Mouse (Mus musculus) liver, adult (tissue): ENCODE results near the gene Ugt8a.

Experiments
- GATA4 ChIP-seq: IDR thresholded peaks from 2 replicates; pipeline ENCODE4 v1.6.1; 2014; ENCODE audit warnings: mild to moderate bottlenecking, low read length; ENCODE audit not compliant: insufficient replicate concordance

Gene Ugt8a

GRCm38 (mm10) chr3:125898976-125899375 lies 39.4 kb downstream of the Ugt8a start:
- no peak for TF ChIP-seq GATA4

DNA sequence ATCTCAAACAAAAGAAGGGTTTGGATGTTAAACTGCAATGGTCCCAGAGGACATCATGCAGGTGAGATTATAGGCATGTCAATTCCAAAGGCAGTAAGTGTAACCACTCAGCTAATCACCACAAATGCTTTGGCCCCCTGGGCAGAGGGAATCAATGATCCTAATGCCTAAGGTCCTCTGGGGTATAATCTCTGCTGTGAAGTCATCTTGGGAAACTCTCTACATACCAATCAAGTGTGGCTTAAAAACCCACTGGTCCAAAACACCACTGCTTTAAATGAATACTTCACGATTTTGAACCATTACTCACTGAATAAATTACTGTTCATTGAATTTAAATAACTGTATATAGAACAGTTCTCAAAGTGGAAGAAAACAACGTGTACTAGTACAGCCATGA lies 51.3 kb downstream of the Ugt8a start:
- no peak for TF ChIP-seq GATA4

GRCm38 (mm10) chr3:125884879-125885278 lies 53.5 kb downstream of the Ugt8a start:
- no peak for TF ChIP-seq GATA4

DNA sequence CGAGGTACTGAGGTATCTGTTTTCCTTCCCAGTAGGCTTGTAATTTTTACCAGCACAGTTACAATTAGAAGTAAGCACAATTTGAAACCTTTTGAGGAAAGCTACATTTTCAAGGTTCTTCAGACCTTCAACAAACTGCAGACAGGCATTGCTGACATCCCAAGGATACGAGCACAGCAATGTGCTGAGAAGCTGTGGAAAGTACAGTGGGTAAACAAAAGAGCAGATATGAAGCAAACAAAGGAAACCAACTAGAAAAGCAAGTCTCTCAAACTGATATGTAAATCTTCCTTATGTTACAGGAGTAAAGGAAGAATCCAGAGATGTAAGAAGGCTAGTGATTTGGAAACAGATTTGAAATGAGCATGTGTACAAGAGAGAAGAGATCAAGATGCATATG lies 54.0 kb downstream of the Ugt8a start:
- TF ChIP-seq GATA4, result no peak

DNA sequence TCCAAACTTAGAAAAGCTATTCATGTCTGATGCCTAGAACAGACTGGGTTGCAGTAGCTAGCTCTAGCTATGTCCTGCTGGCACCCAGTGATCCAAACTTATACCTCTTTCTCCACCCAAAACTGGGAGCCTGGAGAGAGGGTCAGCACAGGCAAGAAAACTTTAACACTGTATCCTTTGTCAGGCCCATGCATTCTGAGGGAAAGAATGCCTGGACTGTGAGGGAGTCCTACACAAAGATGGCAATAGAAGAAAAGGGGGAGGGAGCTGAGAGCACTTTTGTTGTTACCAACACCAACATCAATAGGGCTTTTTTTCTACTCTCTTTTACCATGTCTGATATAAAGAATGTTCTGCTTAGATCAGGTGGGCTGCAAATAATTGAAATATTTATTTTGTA lies 55.4 kb downstream of the Ugt8a start:
- no peak for TF ChIP-seq GATA4

GRCm38 (mm10) chr3:125881835-125882234 lies 56.6 kb downstream of the Ugt8a start:
- no peak for TF ChIP-seq GATA4

DNA sequence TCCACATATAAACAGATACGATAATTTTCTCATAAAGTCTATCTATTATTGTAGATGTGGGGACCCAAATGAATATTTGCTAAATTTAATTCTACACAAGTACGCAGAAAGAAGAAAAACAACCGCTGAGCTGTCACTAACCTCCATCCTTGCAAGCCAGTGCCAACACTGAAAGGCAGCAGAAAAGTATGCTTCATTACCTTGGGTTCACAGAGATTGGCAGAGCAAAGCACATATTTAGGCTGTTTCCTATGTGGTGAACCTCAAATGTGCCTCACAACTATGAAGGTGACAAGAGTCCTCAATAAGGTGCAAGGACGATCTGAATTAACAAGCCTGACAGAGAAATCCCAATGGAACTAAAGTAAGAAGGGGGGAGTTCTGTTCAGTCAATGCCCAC lies 64.0 kb downstream of the Ugt8a start:
- TF ChIP-seq GATA4, result no peak

DNA sequence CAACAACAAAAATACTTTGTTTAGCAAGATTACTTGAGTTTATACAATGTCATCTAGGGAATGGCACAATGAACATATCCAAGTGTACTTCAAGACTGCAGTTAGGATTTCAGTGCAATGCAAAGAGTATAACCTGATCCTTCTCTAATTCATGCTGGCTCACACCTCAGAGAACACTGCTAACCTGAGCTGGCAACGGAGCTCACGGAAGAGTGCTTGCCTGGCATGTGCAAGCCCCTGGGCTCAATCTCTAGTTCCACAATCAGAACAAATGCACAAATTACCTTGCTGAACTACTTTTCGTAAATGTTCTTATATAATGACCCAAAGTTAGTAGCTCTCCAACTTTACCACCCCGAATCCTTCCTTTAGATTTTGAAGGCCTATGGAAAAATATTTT lies 68.5 kb downstream of the Ugt8a start:
- no peak for TF ChIP-seq GATA4

DNA sequence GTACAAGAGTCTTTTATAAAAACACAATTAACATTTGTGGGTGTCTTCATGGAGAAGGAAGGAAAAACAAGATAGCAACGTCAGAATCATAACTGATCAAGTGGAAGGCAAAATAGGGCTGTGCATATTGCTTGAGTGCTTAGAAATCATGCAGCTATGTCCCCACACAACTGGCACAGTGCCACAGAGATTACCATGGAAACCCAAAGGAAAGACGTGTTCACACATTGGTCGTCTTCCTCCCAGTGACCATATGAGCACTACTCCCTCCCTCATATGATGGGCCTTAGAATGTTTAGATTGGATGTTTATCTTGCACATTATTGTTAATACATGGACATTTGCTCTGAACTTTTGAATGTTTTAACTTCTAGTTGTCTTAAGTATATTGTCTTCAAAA lies 76.8 kb downstream of the Ugt8a start:
- TF ChIP-seq GATA4, result no peak

GRCm38 (mm10) chr3:125849163-125849872 lies 89.1 kb downstream of the Ugt8a start:
- no peak for TF ChIP-seq GATA4

DNA sequence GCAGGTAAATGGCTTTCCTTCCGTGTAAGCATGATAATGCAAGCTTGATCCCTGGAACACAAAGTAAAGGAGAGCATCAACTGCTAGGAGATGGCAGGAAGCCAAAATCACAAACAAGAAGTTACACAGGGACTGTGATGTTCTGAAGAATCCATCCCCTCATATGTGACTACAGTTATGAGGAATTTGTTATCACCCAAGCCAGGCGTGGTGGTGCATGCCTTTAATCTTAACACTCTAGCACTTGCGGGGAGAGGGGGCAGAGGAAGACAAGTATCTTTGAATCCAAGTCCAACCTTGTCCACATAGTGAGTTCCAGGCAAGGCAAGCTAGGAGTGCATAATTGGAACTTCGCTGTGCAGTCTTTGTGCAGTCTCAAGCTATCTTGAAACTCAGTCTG lies 110.4 kb downstream of the Ugt8a start:
- no peak for TF ChIP-seq GATA4

DNA sequence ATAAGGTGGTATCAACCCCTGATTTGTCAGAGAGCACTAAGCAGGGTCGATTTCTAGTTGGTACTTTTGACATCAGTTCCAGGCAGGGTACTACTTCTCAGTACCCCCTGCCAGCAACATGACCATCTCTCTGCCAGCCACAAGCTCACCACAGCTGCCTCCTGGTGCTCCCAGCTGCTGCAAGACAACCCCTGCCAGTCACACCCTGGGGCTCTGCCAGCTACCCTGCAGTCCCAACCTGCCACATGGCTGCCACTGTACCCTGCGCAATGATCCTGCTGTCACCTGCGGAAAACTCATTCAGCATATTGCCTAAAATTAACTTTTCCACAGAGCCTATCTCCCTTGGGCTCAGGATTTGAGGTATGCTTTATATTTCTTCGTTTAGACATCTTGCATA lies 111.2 kb downstream of the Ugt8a start:
- TF ChIP-seq GATA4, result no peak

- no peak for TF ChIP-seq GATA4
Measured at GRCm38 (mm10) chr3:125819741-125820140, 118.7 kb downstream of the Ugt8a start.
